Mouse (Mus musculus): ENCODE measurements around the gene Gbp2. TPM values are rescaled to one million over a fixed set of nuclear protein-coding genes. Genes with fewer than 3 reads are reported as not detected.

Gene Gbp2
- total RNA-seq, 2 experiments from 2014 or later: 1.6 to 3.3 TPM

Small RNAs within 50 kb of the gene (microRNA-seq; reads per million reads assigned to microRNA genes)
- 0 reads per million in 2 experiments for gene Mir6381

Other genes starting within 250 kb of the Gbp2 start
- gene Pdlim5, start 224.9 kb upstream of the Gbp2 start, total RNA-seq (2021): 10 to 100 TPM; 22.6 to 25.7 TPM
- gene Gbp5, start 126.6 kb upstream of the Gbp2 start, total RNA-seq (2021): 1 to 10 TPM; 2.5 to 3.9 TPM
- 1 to 10 TPM; 2.3 to 2.4 TPM for gene Gbp7, start 90.3 kb upstream of the Gbp2 start, total RNA-seq (2021)
- gene Gbp3, start 60.6 kb upstream of the Gbp2 start, total RNA-seq (2021): 1 to 10 TPM; 4.2 to 6.2 TPM
- not detected for gene Gbp2b, start 25.8 kb upstream of the Gbp2 start, total RNA-seq (2021)
- gene Kyat3, start 80.4 kb downstream of the Gbp2 start, total RNA-seq (2021): 1 to 10 TPM; 4.5 to 5.3 TPM
- gene Gtf2b, start 144.4 kb downstream of the Gbp2 start, total RNA-seq (2021): 10 to 100 TPM; 41.1 to 42.9 TPM

Measured in layer of hippocampus, postnatal 36 days (tissue).